Mouse (Mus musculus): ENCODE data around the gene Csf3r.

DNA sequence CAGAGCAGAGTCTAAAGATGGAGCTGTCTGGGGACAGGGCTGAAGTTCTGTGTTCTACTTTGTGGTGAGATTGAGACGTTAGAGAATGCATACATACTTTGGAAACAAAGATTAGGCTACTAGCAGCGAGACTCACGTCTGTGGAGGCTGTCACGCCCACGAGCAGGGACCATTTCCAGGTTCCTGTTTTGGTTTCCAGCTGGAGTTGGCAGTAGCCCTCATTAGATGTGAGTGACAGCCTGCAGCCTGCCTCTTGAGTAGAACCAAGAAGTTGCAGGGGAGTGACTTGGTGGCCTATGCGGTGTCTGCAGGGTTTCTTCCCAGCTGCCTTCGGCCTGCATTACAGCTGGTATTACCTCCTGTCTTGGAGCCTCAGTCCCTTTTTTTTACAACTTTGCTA, 27.3 kb downstream of the Csf3r start:
- TF ChIP-seq POLR2A (IDR thresholded peaks at IDR 0.05; ENCODE audit: borderline replicate concordance, control insufficient read depth, low read depth, low read length) (no peak), CTCF (IDR thresholded peaks at IDR 0.05; ENCODE audit: control insufficient read depth, insufficient read depth, low read length) (no peak)
